Mouse (Mus musculus) cortical plate, adult 2 months (tissue): ENCODE data around the gene Bmp2k.

Source experiments
- CTCF ChIP-seq: fragments of 200-500 bp; IDR thresholded peaks from 2 replicates; pipeline ENCODE4 v1.5.1; 2011; ENCODE audit warnings: mild to moderate bottlenecking, control low read depth, low read length; ENCODE audit not compliant: insufficient read depth; ENCODE audit errors: extremely low read depth
- POLR2A ChIP-seq: fragments of 200-500 bp; IDR thresholded peaks from 2 replicates; pipeline ENCODE4 v1.6.1; 2011; ENCODE audit warnings: mild to moderate bottlenecking, low read length, control low read depth; ENCODE audit not compliant: insufficient read depth; ENCODE audit errors: extremely low read depth

GRCm38 (mm10) chr5:96975112-96975511 is 22.4 kb upstream of the Bmp2k start:
- TF ChIP-seq POLR2A (no peak), CTCF (no peak)
